In genomic region chr1:131846255-131846654, GRCm38 (mm10) we compare ENCODE assay signal across 9 mouse cellular contexts. TPM values are rescaled to one million over a fixed set of nuclear protein-coding genes. Genes with fewer than 3 reads are reported as not detected.
A peak's percentile ranks its signal among the peaks of the same experiment; 100 is the strongest.
DNase-seq lines count a peak whose midpoint lies in the region; ATAC-seq lines count a peak whose summit lies in the region.
"Had no signal": no experiment of that assay in that cellular context is flagged by ENCODE, and none has a peak within 500 bp of the region (broad histone marks: within the 10 kb centered on the region; RNA-seq: fewer than 3 reads in every experiment).

No protein-coding gene starts in this region.

- no peak overlapping the region for H3K9ac ChIP-seq in midbrain, embryonic 16.5 days (ENCODE audit: low read depth, low read length)
- H3K9ac ChIP-seq in limb, embryonic 11.5 days (ENCODE audit: low read length): no peak overlapping the region
- H3K9ac ChIP-seq: limb, embryonic 13.5 days had no signal

- H3K36me3 ChIP-seq in midbrain, embryonic 10.5 days: peaks cover 66% of the 10 kb centered on the region
- H3K36me3 ChIP-seq in midbrain, embryonic 16.5 days (ENCODE audit: control insufficient read depth, insufficient read depth, low read length): peaks cover 15% of the 10 kb centered on the region
- H3K36me3 ChIP-seq in limb, embryonic 11.5 days (ENCODE audit: control insufficient read depth, insufficient read depth, low read length): peaks cover 2% of the 10 kb centered on the region; the same call in 1 of the 2 replicates

- no peaks in the 10 kb centered on the region for H3K9me3 ChIP-seq in midbrain, embryonic 10.5 days (replicated peaks)
- H3K9me3 ChIP-seq in midbrain, embryonic 16.5 days (replicated peaks; ENCODE audit: control insufficient read depth, low read length, poor library complexity, severe bottlenecking): no peaks in the 10 kb centered on the region
- H3K9me3 ChIP-seq in limb, embryonic 11.5 days (ENCODE audit: control insufficient read depth, low read length): no peaks in the 10 kb centered on the region
- H3K9me3 ChIP-seq: limb, embryonic 13.5 days had no signal

- H3K27ac ChIP-seq in midbrain, embryonic 10.5 days (replicated peaks): no peak overlapping the region
- H3K27ac ChIP-seq in midbrain, embryonic 16.5 days (ENCODE audit: low read length): no peak overlapping the region
- H3K27ac ChIP-seq in limb, embryonic 11.5 days (replicated peaks; ENCODE audit: low read depth, low read length): no peak overlapping the region
- H3K27ac ChIP-seq: limb, embryonic 13.5 days had no signal

- no peaks in the 10 kb centered on the region for H3K27me3 ChIP-seq in midbrain, embryonic 10.5 days (ENCODE audit: low read depth, poor library complexity, severe bottlenecking)
- no peaks in the 10 kb centered on the region for H3K27me3 ChIP-seq in midbrain, embryonic 16.5 days (ENCODE audit: control insufficient read depth, insufficient read depth, low read depth, low read length)
- H3K27me3 ChIP-seq in limb, embryonic 11.5 days (ENCODE audit: control insufficient read depth, insufficient read depth, low read length): no peaks in the 10 kb centered on the region
- H3K27me3 ChIP-seq: limb, embryonic 13.5 days had no signal

- H3K4me1 ChIP-seq in midbrain, embryonic 10.5 days: peaks cover 3% of the 10 kb centered on the region; the same call in 1 of the 2 replicates
- no peaks in the 10 kb centered on the region for H3K4me1 ChIP-seq in midbrain, embryonic 16.5 days (ENCODE audit: control insufficient read depth, insufficient read depth, low read length)
- no peaks in the 10 kb centered on the region for H3K4me1 ChIP-seq in limb, embryonic 11.5 days (ENCODE audit: control insufficient read depth, insufficient read depth, low read length)
- H3K4me1 ChIP-seq: limb, embryonic 13.5 days had no signal

- no peak for ATAC-seq in midbrain, embryonic 16.5 days
- ATAC-seq in limb, embryonic 11.5 days (ENCODE audit: insufficient number of reproducible peaks, low FRiP score, low TSS enrichment, low read depth): no peak

- H3K4me3 ChIP-seq in midbrain, embryonic 10.5 days: no peak overlapping the region
- no peak overlapping the region for H3K4me3 ChIP-seq in midbrain, embryonic 16.5 days (ENCODE audit: low read depth, low read length)
- H3K4me3 ChIP-seq in limb, embryonic 11.5 days (ENCODE audit: low read depth, low read length): no peak overlapping the region
- H3K4me3 ChIP-seq: limb, embryonic 13.5 days had no signal

- DNase-seq in midbrain, embryonic 10.5 days (ENCODE audit: low spot score): peak; percentile 34
- DNase-seq in T-cell, adult 2 months (ENCODE audit: low spot score): peak; percentile 26
- DNase-seq in embryo, embryonic 10 days (ENCODE audit: low spot score): peak; percentile 49
- peak; percentile 79 for DNase-seq in heart, postnatal 4 days
- DNase-seq in limb, embryonic 11.5 days (ENCODE audit: low spot score): peak; percentile 57
- DNase-seq in retina, embryonic 14.5 days (ENCODE audit: low spot score): peak; percentile 46
- DNase-seq in c-Kit-positive CD71-positive TER-119-positive erythroid progenitor cells, embryonic 14.5 days (ENCODE audit: low spot score): no peak

- H3K4me2 ChIP-seq in midbrain, embryonic 16.5 days (ENCODE audit: low read length): no peak overlapping the region
- no peak overlapping the region for H3K4me2 ChIP-seq in limb, embryonic 11.5 days (ENCODE audit: low read depth, severe bottlenecking)
- H3K4me2 ChIP-seq: limb, embryonic 13.5 days had no signal

- 76% methylated on average over 5 of the region's 5 CpGs for WGBS in midbrain, embryonic 10.5 days
- 81% methylated on average over 5 of the region's 5 CpGs for WGBS in midbrain, embryonic 16.5 days
- WGBS in limb, embryonic 11.5 days: 74% methylated on average over 5 of the region's 5 CpGs

RNA-seq across cellular contexts. Expression of gene Slc41a1, which starts 19.0 kb away (rescaled TPM):
- polyA plus RNA-seq in midbrain, embryonic 10.5 days (2016; fragmentation: Nextera tagmentation; extraction: Ambion mirVana): 11.4 and 12.1 TPM in 2 replicates
- polyA plus RNA-seq in midbrain, embryonic 16.5 days (2015; fragmentation: Nextera tagmentation; extraction: Ambion mirVana): 17.7 and 18.2 TPM in 2 replicates
- total RNA-seq in heart, postnatal 4 days (2021): 10 to 100 TPM; 23.3 to 26.3 TPM
- 11.6 and 12.8 TPM in 2 replicates for polyA plus RNA-seq in limb, embryonic 11.5 days (2014; fragmentation: Nextera tagmentation; extraction: Ambion mirVana)

RNA-seq across cellular contexts. Expression of gene Rab29, which starts 20.8 kb away (rescaled TPM):
- polyA plus RNA-seq in midbrain, embryonic 10.5 days (2016; fragmentation: Nextera tagmentation; extraction: Ambion mirVana): 10.2 and 13.7 TPM in 2 replicates
- polyA plus RNA-seq in midbrain, embryonic 16.5 days (2015; fragmentation: Nextera tagmentation; extraction: Ambion mirVana): 6.7 and 7.6 TPM in 2 replicates
- total RNA-seq in heart, postnatal 4 days (2021): 10 to 100 TPM; 10.6 to 10.8 TPM
- polyA plus RNA-seq in limb, embryonic 11.5 days (2014; fragmentation: Nextera tagmentation; extraction: Ambion mirVana): 8.5 and 10.7 TPM in 2 replicates

RNA-seq across cellular contexts. Expression of gene Pm20d1, which starts 49.1 kb away (rescaled TPM):
- 1.7 and 1.8 TPM in 2 replicates for polyA plus RNA-seq in midbrain, embryonic 10.5 days (2016; fragmentation: Nextera tagmentation; extraction: Ambion mirVana)
- 0.15 and 0.46 TPM in 2 replicates for polyA plus RNA-seq in midbrain, embryonic 16.5 days (2015; fragmentation: Nextera tagmentation; extraction: Ambion mirVana)
- total RNA-seq in heart, postnatal 4 days (2021): 1 to 10 TPM; 2.2 to 3.4 TPM
- polyA plus RNA-seq in limb, embryonic 11.5 days (2014; fragmentation: Nextera tagmentation; extraction: Ambion mirVana): 2.3 and 2.4 TPM in 2 replicates
